Mouse (Mus musculus) cerebral cortex, adult 2 months (tissue): Measurements from ENCODE around the gene Itih3.

Source experiments
- WGBS: fragments of 180-500 bp; shearing (Covaris S2); methylation state at CpG from one replicate; pipeline ENCODE4 v1.1.7; 2018; 5-methylcytosine and 5-hydroxymethylcytosine counted together

The Itih3 gene

DNA sequence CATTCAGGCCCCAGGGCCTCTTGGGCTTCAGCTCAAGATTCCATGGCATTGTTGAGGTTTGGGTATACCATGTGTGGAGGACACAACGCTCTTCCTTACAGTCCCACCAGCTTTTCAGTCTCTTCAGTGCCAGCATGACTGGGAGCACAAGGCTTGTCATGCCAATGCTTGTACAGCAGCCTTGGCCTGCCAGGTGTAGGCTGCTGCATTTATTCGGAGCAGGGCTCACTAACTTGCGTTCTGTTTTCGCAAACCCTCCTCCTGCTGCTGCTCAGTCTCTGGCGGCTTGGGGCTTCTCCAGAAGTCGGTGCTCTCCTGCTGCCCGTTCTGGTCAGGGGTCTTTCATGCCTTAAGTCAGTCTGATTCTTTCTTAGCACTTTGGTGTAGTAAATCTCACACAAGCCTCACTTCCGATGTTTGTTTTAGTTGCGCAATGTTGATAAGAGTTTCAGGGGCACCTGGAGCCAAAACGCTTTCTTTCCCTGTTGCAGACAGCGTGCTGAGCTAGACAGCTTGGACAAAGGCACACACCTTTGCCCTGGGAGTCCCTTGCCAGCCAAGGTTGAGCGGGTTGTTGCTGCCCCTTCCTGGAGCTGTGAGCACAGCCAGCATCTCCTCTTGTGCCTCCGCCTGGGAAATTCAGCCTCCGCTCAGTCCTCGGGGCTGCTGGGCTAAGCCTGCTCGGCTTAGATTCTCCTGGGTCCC, 62.0 kb downstream of the Itih3 start:
- 54% methylated on average over 16 of the region's 16 CpGs for WGBS
